Mouse (Mus musculus): ENCODE results near the gene Patz1.

Gene Patz1

GRCm38 (mm10) chr11:3292711-3293249 lies 4.1 kb downstream of the Patz1 start:
- DNase-seq, result peak; percentile 55

DNA sequence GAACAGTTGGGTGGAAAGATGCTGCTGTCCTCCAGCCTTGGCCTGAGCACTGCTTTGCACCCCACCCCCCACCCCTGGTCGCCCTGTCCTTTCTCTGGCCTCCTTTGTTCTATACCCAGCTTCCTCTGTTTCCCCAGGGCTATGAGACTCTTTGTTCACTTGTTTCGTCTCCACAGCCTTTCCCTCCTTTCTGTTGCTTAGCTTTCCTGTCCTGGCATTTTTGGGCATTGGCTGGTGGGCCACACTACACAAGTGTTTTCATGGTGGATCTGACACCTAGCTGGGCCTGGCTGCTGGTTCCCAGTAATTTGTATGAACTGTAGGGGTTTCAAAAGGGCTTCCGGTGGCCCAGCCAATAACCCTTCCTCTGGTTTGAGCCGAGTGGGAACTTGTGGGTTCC lies 4.7 kb downstream of the Patz1 start:
- DNase-seq, result peak; percentile 38

DNA sequence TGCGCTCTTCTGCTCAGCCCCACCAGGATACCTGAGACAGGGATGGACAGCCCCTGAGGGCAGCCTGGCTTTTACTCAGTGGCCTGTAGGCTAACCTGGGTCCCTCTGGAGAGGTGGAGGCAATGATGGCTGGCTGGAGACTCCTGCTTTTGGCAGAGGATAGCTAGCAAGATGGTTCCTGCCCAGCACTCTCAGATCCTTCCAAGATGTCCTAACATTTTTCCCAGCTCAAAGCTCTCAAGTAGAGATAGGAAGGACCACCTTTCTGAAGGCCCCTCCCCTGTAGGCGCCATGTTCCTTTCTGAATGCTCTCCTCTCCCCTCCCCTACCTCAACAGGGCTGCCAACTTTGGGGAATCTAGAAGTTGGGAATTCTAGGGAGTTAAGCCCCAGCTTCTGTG lies 6.0 kb downstream of the Patz1 start:
- no peak for DNase-seq

- peak; percentile 35 for DNase-seq
Observed at GRCm38 (mm10) chr11:3296056-3296455, 7.4 kb downstream of the Patz1 start.

DNA sequence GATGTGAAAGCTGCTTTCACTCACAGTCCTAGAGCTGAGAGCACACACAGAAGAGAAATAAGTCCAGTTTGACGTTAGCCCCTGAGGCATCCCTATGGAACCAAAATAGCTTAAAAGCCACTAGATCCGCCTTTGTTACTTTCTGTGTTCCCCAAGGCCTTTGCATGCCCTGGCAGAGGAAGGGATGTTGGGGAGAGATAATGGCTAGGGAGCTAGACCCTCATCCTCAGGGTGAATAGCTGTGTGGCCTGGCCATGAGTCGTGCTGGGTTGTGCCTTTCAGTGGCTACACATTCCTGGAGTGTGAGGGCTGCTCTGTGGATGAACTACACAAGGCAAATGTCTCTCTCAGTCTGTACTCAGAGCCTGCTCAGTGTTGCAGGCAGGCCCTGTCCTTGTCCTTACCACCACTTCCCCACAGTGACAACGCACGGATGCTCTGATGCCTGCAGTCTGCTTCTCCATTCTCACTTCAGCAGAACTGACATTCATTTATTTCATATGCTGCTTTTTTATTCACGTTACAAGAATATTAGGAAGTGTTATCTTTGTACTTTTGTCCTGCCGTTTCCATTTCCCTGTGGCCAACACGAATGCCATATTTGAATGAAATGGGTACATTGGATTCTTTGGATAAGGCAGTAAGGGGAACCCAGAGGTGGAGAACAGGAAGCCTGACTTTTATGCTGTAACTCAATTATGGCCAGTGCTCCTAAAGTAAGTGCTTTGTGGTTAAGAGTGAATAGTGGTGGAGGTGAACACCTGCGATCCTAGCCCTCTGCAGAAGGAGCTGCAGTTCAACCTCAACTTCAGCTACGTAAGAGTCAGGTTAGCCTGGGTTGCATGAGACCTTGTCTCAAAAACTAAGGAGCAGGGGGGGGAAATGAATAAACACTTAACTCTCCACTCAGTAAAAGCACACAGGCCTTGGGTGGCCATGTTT lies 9.5 kb downstream of the Patz1 start:
- peak; percentile 45 for DNase-seq

- peak; percentile 56 for DNase-seq
Observed at GRCm38 (mm10) chr11:3298813-3299185, 10.1 kb downstream of the Patz1 start.

DNA sequence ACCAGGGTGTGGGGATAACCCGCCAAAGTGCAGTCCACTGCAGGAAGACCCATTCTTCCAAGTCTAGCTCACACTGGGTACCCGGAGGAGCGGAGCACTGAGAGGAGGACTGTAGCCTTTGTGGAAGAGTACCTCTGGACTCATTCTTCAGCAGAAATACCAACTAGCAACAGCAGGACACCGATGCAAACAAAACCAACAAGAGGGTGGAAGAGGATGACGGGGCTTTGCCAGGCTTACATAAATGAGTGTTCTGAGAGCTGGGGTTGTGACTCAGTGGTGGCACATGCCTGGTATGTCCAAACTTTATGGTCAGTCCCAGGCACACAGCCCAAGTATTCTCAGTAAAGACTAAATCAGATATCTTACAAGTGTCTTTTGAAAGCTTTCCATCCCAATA lies 12.4 kb downstream of the Patz1 start:
- DNase-seq, result no peak

- DNase-seq, result no peak
Observed at GRCm38 (mm10) chr11:3302385-3302784, 13.7 kb downstream of the Patz1 start.

- DNase-seq, result no peak
Observed at GRCm38 (mm10) chr11:3302792-3303191, 14.1 kb downstream of the Patz1 start.

GRCm38 (mm10) chr11:3305821-3306220 lies 17.1 kb downstream of the Patz1 start:
- DNase-seq, result peak; percentile 7

- no peak for DNase-seq
Observed at GRCm38 (mm10) chr11:3307875-3308274, 19.2 kb downstream of the Patz1 start.

DNA sequence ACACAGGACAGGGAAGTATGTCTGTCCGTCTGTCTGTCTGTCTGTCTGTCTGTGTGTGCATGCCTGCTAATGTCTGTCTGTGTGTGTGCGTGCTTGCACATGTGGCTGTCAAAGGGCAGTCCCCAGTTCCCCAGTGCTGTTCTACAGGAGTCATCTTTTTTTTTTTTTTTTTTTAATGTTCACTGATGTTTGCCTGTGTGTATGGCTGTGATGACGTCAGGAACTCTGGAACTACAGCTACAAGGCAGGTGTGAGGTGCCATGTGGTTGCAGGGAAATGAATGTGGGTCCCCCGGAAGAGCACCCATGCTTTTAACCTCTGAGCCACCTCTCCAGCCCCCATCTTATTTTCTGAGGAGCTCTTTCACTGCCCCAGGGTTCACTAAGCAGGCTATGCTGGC lies 21.2 kb downstream of the Patz1 start:
- peak; percentile 49 for DNase-seq

DNA sequence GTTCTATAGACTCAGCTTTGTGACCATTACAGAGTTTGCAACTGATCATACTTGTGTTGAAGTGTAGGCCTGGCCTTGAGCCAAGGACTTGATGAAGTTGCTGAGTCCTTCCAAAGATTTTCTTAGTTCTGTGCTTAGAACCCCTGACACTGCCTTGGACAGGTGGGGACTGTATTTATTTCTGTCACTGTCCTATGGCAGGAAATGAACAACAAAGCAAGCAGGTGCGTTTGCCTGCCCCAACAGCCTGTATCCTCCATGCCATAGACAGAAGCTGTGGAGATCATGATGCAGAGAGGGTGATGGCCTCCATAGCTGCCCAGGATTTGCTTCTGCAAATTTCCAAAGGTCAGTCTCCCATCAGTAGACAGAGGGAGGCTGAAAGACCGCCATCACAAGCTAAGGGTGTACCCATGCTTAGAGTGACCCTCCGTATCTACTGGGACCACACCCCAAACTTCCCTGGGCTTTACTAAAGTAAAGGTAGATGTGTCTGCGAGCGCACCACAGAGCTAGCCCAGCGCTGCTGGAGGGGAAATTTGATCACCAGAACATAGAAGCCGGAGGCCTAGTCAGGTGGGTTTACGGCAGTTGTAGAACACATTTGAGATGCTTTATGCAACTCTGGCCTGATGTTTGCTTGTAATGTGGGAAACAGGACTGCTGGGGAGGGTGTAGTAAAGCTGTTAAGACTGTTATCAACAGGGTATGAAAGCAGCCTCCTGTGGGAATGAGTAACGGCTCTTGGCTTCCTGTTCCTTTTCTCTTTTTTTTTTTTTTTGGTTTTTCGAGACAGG lies 22.3 kb downstream of the Patz1 start:
- peak; percentile 51 for DNase-seq

DNA sequence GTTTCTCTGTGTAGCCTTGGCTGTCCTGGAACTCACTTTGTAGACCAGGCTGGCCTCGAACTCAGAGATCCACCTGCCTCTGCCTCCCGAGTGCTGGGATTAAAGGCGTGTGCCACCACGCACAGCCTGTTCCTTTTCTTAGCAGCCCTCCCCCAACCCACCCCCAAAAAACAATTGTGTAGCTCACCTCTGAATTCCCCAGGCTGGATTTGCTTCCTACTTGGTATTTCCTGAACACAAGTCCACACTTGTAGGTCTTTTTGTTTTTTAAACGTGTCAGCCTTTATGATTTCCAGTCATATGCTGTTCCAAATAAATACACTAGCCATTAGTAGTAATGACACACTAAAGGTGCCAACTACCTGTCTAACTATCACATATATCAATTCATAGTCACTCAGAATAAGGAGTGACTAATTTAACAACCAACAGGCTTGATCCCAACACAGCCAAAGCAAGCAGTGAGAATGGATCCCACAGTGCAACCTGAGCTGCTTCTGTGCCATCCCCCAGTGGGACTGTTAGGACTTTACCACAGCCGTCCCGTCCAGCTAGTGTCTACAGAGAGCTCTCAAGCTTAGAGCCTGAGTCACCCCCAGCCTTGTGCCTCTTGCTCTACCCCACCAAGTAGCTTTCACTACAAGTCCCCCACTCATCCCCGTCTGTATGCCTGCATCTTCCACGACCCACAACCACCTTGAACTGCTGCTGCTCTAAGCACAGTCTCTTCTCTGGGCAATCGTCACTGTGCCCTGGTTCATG lies 23.1 kb downstream of the Patz1 start:
- DNase-seq, result peak; percentile 38

DNA sequence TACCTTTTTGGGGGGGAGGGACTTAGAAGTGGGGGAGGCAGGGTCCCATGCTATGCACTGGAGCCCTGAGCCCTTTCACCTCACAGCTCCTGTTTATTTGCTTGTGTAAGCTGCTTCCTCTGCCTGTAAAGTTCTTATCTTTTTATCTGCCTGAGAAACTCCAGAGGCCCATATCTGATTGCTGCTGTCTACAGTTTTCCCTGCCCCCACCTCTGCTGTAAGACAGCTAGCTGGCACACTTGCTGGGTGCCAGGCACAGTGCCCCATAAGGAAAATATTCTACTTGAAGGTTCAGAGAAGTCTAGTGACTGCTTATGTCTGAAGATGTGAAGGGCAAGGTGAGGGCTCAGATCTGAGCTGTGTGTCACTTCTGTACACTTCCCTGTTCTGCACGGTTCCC lies 24.6 kb downstream of the Patz1 start:
- peak; percentile 58 for DNase-seq

- DNase-seq, result peak; percentile 78
Observed at GRCm38 (mm10) chr11:3314148-3314547, 25.5 kb downstream of the Patz1 start.

DNA sequence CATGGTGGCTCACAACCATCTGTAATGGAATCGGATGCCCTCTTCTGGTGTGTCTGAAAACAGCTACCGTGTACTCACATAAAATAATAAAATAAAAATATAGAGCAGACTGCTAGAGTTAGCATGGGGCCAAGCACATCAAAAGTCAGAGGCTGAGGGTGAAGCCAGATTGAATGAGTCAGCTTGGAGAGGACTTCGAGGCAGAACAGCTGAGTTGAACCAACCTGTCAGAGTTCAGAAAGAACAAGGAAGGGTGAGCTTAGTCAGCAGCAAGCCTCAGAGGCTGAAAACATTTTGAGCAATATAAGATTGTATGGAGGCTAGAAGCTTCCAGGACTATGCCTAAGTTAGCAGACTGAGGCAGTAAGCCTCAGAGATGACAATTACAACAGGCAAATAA lies 29.6 kb downstream of the Patz1 start:
- DNase-seq, result no peak

- DNase-seq, result peak; percentile 63
Observed at GRCm38 (mm10) chr11:3328271-3328670, 39.6 kb downstream of the Patz1 start.

- peak; percentile 24 for DNase-seq
Observed at GRCm38 (mm10) chr11:3328806-3329775, 40.4 kb downstream of the Patz1 start.

GRCm38 (mm10) chr11:3329891-3330451 lies 41.3 kb downstream of the Patz1 start, which contains the start of gene Pik3ip1:
Gene Pik3ip1, plus strand, starts transcription at chr11:3330401.
- DNase-seq, result peak; percentile 6

DNA sequence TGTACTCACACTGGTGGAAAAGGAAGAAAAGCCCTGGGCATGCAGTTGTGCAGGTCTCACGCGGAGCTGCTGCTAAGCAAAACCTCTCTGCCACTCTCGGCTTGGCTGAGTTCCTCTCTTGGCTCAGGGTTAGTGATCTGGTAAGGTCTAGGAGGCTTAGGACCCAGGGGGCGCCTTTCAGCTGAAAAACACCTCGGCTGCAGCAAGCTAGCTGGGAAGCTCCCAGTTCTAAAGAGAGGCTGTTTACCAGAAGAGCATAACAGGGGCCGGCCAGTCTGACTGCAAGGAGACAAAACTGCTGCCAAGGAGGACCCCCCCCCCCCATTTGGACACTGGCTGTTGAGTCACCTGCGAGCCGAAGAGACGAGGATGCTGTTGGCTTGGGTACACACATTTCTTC lies 41.9 kb downstream of the Patz1 start:
- peak; percentile 92 for DNase-seq
